Mouse (Mus musculus): ENCODE measurements around the gene Hoxd13. TPM values are rescaled to one million over a fixed set of nuclear protein-coding genes. Genes with fewer than 3 reads are reported as not detected.

Gene Hoxd13
- total and polyA plus RNA-seq, 3 experiments = not detected

DNA sequence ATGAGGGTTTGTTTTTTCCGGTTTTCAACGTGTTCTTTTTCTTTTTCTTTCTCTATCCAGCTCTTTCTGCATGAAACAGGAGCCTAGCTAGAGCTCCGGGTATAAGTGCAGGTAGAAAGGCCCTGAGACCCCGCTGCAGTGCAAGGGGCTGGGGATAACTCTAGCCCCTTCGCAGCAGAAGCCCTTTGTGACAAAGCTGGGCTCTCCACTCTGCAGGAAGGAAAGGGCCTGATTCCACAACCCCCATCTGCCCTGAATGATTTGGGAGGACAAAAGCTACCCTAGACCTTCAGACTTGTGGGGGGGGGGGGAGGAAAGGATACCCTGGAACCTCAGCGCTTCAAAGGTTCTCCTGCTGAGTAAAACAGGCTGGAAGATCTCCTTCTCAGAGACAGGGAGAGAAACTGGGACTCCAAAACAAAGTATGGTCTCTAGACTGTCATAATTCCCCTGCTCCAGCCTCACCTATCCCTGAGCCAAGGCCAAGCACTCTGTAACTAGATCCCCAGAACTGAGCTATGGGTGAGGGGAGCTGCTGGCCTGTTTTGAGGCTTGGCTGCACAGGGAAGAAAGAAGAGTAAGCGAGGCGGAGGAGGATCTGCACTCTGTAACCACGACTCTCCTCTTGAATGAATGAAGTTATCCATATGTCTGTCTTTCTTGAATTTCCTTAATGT is 8.4 kb downstream of the Hoxd13 start:
- Histone ChIP-seq H3K27ac (no peak overlapping the region), H3K4me1 (ENCODE audit: control insufficient read depth, insufficient read depth, low read length) (no peaks in the 10 kb centered on the region), H3K36me3 (ENCODE audit: control insufficient read depth, insufficient read depth, low read length) (no peaks in the 10 kb centered on the region), H3K9ac (ENCODE audit: low read depth, low read length) (no peak overlapping the region), H3K79me2 (replicated peaks; ENCODE audit: control insufficient read depth, insufficient read depth, low read length) (no peaks in the 10 kb centered on the region), H3K27me3 (ENCODE audit: control insufficient read depth, insufficient read depth, low read length) (peaks cover 29% of the 10 kb centered on the region), H3K4me3 (no peak overlapping the region)
- TF ChIP-seq POLR2A (IDR thresholded peaks at IDR 0.05; ENCODE audit: insufficient read depth, low read depth, low read length) (no peak), EP300 (IDR thresholded peaks at IDR 0.05; ENCODE audit: insufficient read depth, low read depth, low read length) (no peak), CTCF (IDR thresholded peaks at IDR 0.05) (no peak)
- WGBS = 10% methylated on average over 9 of the region's 9 CpGs
- intact Hi-C loops (cut with DNase I) = no loop called here
- DNase-seq = peak in 1 of 2 experiments; percentile 9

DNA sequence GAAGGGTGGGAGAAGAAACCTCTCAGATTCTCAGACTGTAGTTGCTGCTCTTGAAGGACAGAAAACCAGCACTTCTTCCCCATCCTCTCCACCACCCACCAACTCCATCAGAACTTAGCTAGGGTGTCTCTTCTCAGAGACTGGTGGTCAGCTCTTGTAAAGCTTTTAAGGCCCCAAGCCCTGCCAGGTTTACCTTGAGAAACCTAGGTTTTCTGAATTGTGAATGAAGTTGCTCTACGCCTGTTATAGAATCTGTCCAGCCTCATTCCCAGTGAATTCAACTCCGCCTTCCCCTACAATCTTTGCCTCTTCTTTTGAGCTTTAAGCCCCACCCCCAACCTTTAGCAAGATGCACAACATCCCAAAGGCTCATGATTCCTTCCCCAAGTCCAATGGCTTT is 9.0 kb downstream of the Hoxd13 start:
- H3K27me3 ChIP-seq (ENCODE audit: control insufficient read depth, insufficient read depth, low read length) = peaks cover 34% of the 10 kb centered on the region
- 26% methylated on average over 2 of the region's 2 CpGs for WGBS
- no peak overlapping the region for H3K9ac ChIP-seq (ENCODE audit: low read depth, low read length)
- no peaks in the 10 kb centered on the region for H3K79me2 ChIP-seq (replicated peaks; ENCODE audit: control insufficient read depth, insufficient read depth, low read length)
- no peaks in the 10 kb centered on the region for H3K4me1 ChIP-seq (ENCODE audit: control insufficient read depth, insufficient read depth, low read length)
- DNase-seq = peak in 1 of 2 experiments; percentile 1
- H3K4me3 ChIP-seq = no peak overlapping the region
- H3K27ac ChIP-seq = no peak overlapping the region
- no peak for TF ChIP-seq CTCF (IDR thresholded peaks at IDR 0.05)
- no peak for TF ChIP-seq POLR2A (IDR thresholded peaks at IDR 0.05; ENCODE audit: insufficient read depth, low read depth, low read length)
- no peak for TF ChIP-seq EP300 (IDR thresholded peaks at IDR 0.05; ENCODE audit: insufficient read depth, low read depth, low read length)
- intact Hi-C loops (cut with DNase I) = no loop called here
- no peaks in the 10 kb centered on the region for H3K36me3 ChIP-seq (ENCODE audit: control insufficient read depth, insufficient read depth, low read length)

DNA sequence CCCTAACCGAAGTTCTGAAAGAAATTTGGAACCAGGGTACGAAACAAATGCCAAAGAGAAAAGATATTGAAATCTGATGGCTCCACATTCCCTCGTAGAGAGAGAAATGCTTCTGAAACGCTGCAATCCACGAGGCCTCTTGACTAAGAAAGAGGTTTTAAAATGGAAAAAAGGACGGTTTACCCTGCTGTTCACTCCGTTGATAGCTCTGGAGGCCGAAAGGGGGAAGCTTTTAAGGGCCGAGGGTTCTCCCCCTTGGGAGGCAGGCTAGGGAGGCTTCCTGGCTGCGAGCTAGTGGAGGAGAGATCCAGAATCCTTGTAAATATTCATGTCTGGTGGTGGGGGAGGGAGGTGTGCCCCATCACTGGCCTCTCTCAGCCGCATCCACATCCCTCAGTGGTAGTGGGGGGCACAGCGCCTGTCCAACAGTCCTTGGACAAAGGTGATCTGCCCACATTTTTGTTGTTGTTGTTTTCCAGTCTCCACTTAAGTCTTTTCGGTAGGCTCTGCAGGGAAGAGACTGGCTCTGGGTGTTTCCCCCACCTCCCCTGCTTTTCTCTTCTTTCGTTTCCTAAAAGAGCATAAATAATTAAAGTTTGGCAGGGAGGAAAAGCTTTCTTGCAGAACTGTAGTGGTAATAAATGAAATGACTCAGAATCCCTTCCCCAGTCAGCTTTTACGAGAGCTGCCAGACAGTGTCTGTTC is 10.9 kb downstream of the Hoxd13 start, which contains the start of gene Hoxd11:
Gene Hoxd11 (plus strand): TSS at position 667 of the 705 bp plus-strand sequence.
- no peak within 1 kb of the TSS for H3K27ac ChIP-seq
- no peak within 1 kb of the TSS for H3K9ac ChIP-seq (ENCODE audit: low read depth, low read length)
- peaks cover 43% of the 10 kb centered on the region for H3K27me3 ChIP-seq (ENCODE audit: control insufficient read depth, insufficient read depth, low read length)
- DNase-seq = no peak
- WGBS = 5% methylated on average over 15 of the region's 15 CpGs
- no peak for TF ChIP-seq POLR2A (IDR thresholded peaks at IDR 0.05; ENCODE audit: insufficient read depth, low read depth, low read length)
- no peaks in the 10 kb centered on the region for H3K36me3 ChIP-seq (ENCODE audit: control insufficient read depth, insufficient read depth, low read length)
- intact Hi-C loops (cut with DNase I) = no loop called here
- H3K79me2 ChIP-seq (replicated peaks; ENCODE audit: control insufficient read depth, insufficient read depth, low read length) = no peaks in the 10 kb centered on the region
- H3K4me1 ChIP-seq (ENCODE audit: control insufficient read depth, insufficient read depth, low read length) = no peaks in the 10 kb centered on the region
- no peak within 1 kb of the TSS for H3K4me3 ChIP-seq

DNA sequence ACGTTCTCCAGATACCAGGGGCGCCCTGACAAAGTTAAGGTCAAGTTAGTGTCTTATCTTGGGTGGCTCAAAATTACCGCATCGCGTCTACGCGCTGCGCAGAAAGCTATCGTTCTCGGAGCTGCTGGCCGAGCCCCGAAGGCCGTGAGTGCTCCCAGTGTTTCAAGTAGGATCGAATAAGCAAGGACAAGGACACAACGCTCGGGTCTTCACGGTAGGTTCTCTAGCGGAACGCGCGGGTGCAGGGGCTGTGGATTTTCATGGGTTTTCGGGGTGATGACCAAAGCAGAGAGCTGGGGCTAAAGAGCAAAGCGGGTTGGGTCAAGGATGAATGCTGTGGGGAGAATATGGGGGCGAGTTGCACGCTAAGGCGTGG is 11.5 kb downstream of the Hoxd13 start:
- H3K27me3 ChIP-seq (ENCODE audit: control insufficient read depth, insufficient read depth, low read length) = peaks cover 45% of the 10 kb centered on the region
- WGBS = 2% methylated on average over 26 of the region's 26 CpGs
- H3K79me2 ChIP-seq (replicated peaks; ENCODE audit: control insufficient read depth, insufficient read depth, low read length) = no peaks in the 10 kb centered on the region
- no peak overlapping the region for H3K9ac ChIP-seq (ENCODE audit: low read depth, low read length)
- H3K4me1 ChIP-seq (ENCODE audit: control insufficient read depth, insufficient read depth, low read length) = no peaks in the 10 kb centered on the region
- intact Hi-C loops (cut with DNase I) = no loop called here
- H3K36me3 ChIP-seq (ENCODE audit: control insufficient read depth, insufficient read depth, low read length) = no peaks in the 10 kb centered on the region
- no peak for DNase-seq
- no peak overlapping the region for H3K4me3 ChIP-seq
- TF ChIP-seq EP300 (IDR thresholded peaks at IDR 0.05; ENCODE audit: insufficient read depth, low read depth, low read length) = no peak
- TF ChIP-seq POLR2A (IDR thresholded peaks at IDR 0.05; ENCODE audit: insufficient read depth, low read depth, low read length) = no peak
- no peak for TF ChIP-seq CTCF (IDR thresholded peaks at IDR 0.05)
- H3K27ac ChIP-seq = no peak overlapping the region

DNA sequence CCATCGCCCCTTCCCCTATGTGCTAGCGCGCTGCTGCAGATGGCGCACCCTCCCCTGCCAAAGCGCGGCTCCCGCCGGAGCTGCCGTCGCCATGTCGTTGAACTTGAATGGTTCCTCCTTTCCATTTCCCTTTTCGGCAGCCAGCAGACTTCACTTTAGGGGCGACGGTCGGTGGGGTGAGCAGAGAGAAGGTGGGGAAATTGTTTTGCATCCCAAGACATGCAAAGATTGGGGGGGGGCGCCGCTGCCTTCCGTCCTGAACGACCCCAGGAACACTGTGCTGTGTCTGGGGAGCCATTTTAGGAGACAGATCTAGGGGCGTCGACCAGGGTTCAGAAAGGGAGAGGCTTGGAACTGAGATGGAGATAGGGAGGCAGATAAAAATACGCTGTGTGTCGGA is 11.9 kb downstream of the Hoxd13 start:
- intact Hi-C loops (cut with DNase I) = no loop called here
- DNase-seq = no peak
- 3% methylated on average over 22 of the region's 23 CpGs for WGBS
- no peaks in the 10 kb centered on the region for H3K36me3 ChIP-seq (ENCODE audit: control insufficient read depth, insufficient read depth, low read length)
- no peaks in the 10 kb centered on the region for H3K79me2 ChIP-seq (replicated peaks; ENCODE audit: control insufficient read depth, insufficient read depth, low read length)
- peaks cover 44% of the 10 kb centered on the region for H3K27me3 ChIP-seq (ENCODE audit: control insufficient read depth, insufficient read depth, low read length)
- H3K4me1 ChIP-seq (ENCODE audit: control insufficient read depth, insufficient read depth, low read length) = no peaks in the 10 kb centered on the region
- no peak for TF ChIP-seq EP300 (IDR thresholded peaks at IDR 0.05; ENCODE audit: insufficient read depth, low read depth, low read length)
- H3K4me3 ChIP-seq = no peak overlapping the region
- no peak overlapping the region for H3K9ac ChIP-seq (ENCODE audit: low read depth, low read length)
- H3K27ac ChIP-seq = no peak overlapping the region

DNA sequence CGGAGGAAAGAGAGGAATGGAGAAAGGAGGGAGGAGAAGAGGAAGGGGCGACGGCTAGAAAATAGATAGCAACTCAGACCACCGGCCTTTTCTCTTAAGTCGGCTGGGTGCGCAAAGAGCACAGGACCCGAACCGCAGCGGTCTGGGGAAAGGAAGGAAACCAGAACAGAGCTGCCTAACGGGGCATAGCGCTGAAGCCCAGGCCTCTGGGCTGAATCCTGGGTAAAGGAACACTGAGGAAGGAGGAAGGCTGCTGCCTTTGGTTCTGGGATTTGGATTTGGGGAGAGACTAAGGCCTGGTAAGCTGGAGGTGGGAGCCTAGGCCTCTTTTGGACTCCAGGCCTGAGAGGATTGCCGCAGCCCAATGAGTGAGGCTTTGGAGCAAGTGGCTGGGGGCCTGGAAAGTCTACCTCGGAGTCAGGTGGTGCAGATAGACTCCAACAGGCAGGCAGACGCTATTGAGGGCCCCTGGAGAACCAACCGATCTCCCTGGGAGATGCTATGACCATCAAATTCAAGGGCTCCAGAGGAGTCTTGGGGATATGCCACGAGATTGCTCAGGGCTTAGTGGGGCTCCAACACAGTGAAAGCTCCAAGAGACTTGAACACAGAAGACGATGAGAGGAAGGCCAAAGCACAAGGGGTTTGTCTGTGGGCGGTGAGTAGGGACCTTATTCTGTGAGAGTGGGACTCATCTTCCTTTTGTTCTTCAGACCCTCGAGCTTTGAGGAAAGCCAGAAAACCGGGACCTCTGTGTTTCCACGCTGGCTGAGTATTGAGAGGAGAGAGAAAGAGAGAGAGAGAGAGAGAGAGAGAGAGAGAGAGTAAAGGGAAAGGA is 12.7 kb downstream of the Hoxd13 start:
- H3K79me2 ChIP-seq (replicated peaks; ENCODE audit: control insufficient read depth, insufficient read depth, low read length) = no peaks in the 10 kb centered on the region
- H3K27ac ChIP-seq = no peak overlapping the region
- no peak for TF ChIP-seq EP300 (IDR thresholded peaks at IDR 0.05; ENCODE audit: insufficient read depth, low read depth, low read length)
- no peak for TF ChIP-seq POLR2A (IDR thresholded peaks at IDR 0.05; ENCODE audit: insufficient read depth, low read depth, low read length)
- TF ChIP-seq CTCF (IDR thresholded peaks at IDR 0.05) = no peak
- H3K27me3 ChIP-seq (ENCODE audit: control insufficient read depth, insufficient read depth, low read length) = peaks cover 39% of the 10 kb centered on the region
- intact Hi-C loops (cut with DNase I) = no loop called here
- 5% methylated on average over 21 of the region's 21 CpGs for WGBS
- no peak overlapping the region for H3K9ac ChIP-seq (ENCODE audit: low read depth, low read length)
- H3K4me1 ChIP-seq (ENCODE audit: control insufficient read depth, insufficient read depth, low read length) = no peaks in the 10 kb centered on the region
- no peak overlapping the region for H3K4me3 ChIP-seq
- no peak for DNase-seq
- no peaks in the 10 kb centered on the region for H3K36me3 ChIP-seq (ENCODE audit: control insufficient read depth, insufficient read depth, low read length)

Measured in heart, adult 2 months (tissue).